Mouse (Mus musculus): ENCODE results near the gene Ndufa8. TPM values are rescaled to one million over a fixed set of nuclear protein-coding genes. Genes with fewer than 3 reads are reported as not detected.

Gene Ndufa8
- polyA plus RNA-seq, 1 experiment from 2014 or later, result 252 TPM

DNA sequence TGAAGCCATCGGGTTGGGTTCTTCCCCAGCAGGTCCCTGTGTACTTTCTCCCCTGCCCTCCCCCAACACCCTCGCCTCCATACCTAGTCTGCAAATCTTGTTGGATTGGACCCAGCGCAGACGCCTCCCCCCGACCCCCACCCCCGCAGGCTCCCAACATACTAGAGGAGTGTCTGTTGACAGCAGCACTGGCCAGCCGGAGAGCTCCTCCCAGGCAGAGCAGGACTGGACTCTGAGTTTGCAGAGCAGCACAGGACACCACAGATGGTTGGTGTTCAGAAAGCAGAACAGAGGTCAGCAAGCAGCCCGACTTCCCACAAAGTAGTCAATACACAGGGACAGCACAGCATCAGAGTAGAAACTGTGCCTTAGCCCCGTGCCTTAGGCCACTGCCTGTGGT is 32.2 kb upstream of the Ndufa8 start:
- H3K9me3 ChIP-seq (replicated peaks), result no peaks in the 10 kb centered on the region
- H3K4me2 ChIP-seq, result peak overlapping the region; percentile 32; the same call in 1 of the 2 replicates
- H3K9ac ChIP-seq, result no peak overlapping the region
- WGBS, result 21% methylated on average over 9 of the region's 9 CpGs
- peaks cover 6% of the 10 kb centered on the region; the same call in 1 of the 2 replicates for H3K36me3 ChIP-seq
- peaks cover 31% of the 10 kb centered on the region for H3K4me1 ChIP-seq
- peak; percentile 86 for ATAC-seq (replicated peaks; ENCODE audit: low FRiP score)
- 0 out of 2 replicates have a peak overlapping the region, but pooled peaks have one; percentile 37 for H3K27ac ChIP-seq
- no peak overlapping the region for H3K4me3 ChIP-seq (replicated peaks)
- H3K27me3 ChIP-seq, result peaks cover 20% of the 10 kb centered on the region; the same call in 1 of the 2 replicates

DNA sequence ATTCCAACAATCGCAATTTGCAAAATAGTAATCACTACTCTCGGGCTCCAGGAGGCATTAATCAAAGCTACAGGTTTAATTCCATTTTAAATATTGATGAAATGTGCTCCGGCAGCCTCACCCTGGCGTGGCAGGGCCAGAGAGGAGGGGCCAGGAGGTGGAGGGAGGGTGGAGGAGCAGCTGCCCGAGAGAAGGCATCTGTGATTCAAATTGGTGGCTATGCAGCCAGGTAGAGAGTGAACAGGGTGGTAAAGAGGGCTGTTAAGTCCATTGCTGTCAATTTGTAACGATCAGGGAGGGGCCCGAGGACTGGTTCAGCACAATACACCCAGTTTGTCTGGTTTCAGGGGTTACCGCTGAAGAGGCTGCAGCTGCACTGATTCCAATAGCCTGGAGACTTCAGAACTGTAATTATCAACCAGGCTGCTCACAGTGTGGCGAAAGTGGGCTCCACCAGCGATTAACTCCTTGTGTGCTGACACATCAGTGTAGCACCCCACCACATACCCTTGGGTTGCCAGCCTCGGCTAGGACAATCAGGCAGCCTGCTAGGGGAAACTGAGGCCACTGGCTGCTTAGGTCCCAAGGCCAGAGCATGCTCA is 28.1 kb upstream of the Ndufa8 start:
- Histone ChIP-seq H3K4me2 (peak overlapping the region; percentile 41), H3K4me3 (replicated peaks) (no peak overlapping the region)
- WGBS, result 15% methylated on average over 11 of the region's 11 CpGs

DNA sequence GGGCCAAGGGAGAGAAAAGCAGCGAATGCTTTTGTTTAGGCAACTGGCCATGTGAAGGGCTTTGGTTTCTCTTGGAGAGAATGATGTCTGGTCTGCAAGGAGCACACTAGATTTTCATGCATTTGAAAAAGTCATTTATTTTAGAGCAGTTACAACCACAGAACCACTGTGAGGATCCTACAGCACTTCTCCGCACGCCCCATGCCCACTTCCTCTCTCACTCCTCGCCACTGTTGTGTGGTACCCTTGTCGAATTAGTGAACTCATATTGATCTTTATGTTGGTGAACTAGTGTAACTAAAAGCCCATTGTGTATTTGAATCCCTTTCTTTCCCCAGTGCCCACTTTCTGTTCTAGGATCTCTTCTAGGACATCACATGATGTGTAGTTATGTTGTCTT is 26.0 kb upstream of the Ndufa8 start:
- Histone ChIP-seq H3K36me3 (no peaks in the 10 kb centered on the region), H3K9ac (no peak overlapping the region), H3K27me3 (peaks cover 10% of the 10 kb centered on the region; the same call in 1 of the 2 replicates), H3K27ac (no peak overlapping the region), H3K4me2 (no peak overlapping the region), H3K4me1 (peaks cover 18% of the 10 kb centered on the region), H3K9me3 (replicated peaks) (no peaks in the 10 kb centered on the region), H3K4me3 (replicated peaks) (no peak overlapping the region)
- no peak for ATAC-seq (replicated peaks; ENCODE audit: low FRiP score)
- 89% methylated on average over 5 of the region's 5 CpGs for WGBS

More for the DNA sequence above, 28.1 kb upstream of the Ndufa8 start:
- H3K36me3 ChIP-seq, result no peaks in the 10 kb centered on the region
- no peak overlapping the region for H3K9ac ChIP-seq
- no peaks in the 10 kb centered on the region for H3K9me3 ChIP-seq (replicated peaks)
- peaks cover 10% of the 10 kb centered on the region; the same call in 1 of the 2 replicates for H3K27me3 ChIP-seq
- no peak overlapping the region for H3K27ac ChIP-seq
- H3K4me1 ChIP-seq, result peaks cover 28% of the 10 kb centered on the region
- ATAC-seq (replicated peaks; ENCODE audit: low FRiP score), result peak; percentile 35; the same call in 1 of the 2 replicates

DNA sequence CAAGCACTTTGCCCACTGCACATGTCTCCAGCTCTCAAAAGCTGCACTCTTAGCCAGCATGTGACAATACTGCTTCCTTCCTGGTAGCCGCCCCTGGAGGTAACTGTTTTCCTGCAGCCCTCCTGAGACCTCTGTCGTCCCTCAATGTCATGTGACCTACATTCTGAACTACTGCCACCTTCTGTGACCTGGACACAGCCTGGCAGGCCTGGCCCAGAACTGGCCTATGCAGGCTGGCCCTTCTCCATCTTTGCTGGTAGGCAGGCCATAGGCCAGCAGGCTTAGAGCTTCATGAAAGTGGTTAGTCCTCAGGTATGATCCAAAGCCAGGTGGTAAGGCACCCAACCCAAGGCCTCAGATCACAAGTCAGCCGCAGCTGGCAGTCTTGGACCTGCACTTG is 24.6 kb upstream of the Ndufa8 start:
- Histone ChIP-seq H3K4me1 (peaks cover 17% of the 10 kb centered on the region), H3K9ac (no peak overlapping the region), H3K4me3 (replicated peaks) (no peak overlapping the region), H3K27me3 (peaks cover 4% of the 10 kb centered on the region; the same call in 1 of the 2 replicates), H3K9me3 (replicated peaks) (no peaks in the 10 kb centered on the region), H3K27ac (no peak overlapping the region), H3K36me3 (no peaks in the 10 kb centered on the region), H3K4me2 (no peak overlapping the region)
- ATAC-seq (replicated peaks; ENCODE audit: low FRiP score), result no peak
- WGBS, result 44% methylated on average over 3 of the region's 3 CpGs

DNA sequence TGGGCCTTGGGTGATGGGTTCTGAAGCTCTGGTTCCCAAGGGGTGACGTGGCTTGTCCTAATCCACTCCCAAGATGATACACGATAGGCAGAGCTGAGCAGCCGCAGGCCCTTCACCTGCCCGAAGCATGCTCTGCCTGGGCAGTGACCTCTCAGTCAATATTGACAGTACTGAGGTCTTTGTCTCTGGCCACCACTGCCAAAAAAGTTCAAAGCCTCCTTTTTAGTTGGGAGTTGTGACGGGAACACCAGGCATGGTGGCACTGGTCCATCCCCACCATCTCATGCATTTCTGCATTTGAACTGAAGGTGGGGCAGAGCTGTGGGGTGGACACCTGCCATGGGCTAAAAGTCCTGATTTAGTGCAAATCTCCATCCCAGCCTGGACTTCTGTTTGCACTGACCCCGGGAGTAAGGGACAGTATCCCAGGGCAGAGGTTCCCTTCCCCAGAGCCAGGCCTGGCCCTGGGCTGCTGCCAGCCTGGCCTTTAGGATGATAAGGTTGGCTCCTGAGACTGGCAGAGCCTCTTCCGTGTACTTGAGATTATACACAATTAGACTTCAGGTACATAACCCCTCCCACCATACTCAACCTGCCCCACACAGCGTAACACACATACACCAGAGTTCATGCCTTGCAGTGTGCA is 22.6 kb upstream of the Ndufa8 start:
- H3K4me1 ChIP-seq, result no peaks in the 10 kb centered on the region
- no peak for ATAC-seq (replicated peaks; ENCODE audit: low FRiP score)
- no peak overlapping the region for H3K9ac ChIP-seq
- H3K9me3 ChIP-seq (replicated peaks), result no peaks in the 10 kb centered on the region
- no peak overlapping the region for H3K4me2 ChIP-seq
- H3K27ac ChIP-seq, result no peak overlapping the region
- H3K27me3 ChIP-seq, result peaks cover 5% of the 10 kb centered on the region
- no peaks in the 10 kb centered on the region for H3K36me3 ChIP-seq
- 77% methylated on average over 8 of the region's 8 CpGs for WGBS
- H3K4me3 ChIP-seq (replicated peaks), result no peak overlapping the region

DNA sequence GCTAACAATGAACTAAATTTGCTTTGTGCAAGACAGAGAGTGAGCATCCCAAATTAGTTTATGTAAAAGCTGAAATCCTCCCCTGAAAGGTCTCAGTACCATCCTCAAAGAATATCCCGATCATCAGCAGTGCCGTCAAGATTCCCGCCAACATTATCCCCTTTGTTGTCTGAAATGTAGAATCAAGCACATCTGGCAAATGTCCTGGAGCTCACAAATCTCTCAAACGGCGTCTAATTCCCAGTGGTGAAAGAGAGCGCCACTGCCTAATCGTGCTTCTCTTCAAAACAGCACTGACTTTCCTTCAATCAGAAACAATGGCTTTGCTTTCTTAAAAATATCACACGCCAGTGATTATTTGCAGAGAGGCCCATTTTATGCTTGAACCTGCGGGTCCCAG is 17.9 kb upstream of the Ndufa8 start:
- H3K36me3 ChIP-seq, result no peaks in the 10 kb centered on the region
- no peak overlapping the region for H3K4me2 ChIP-seq
- ATAC-seq (replicated peaks; ENCODE audit: low FRiP score), result no peak
- H3K27me3 ChIP-seq, result peaks cover 5% of the 10 kb centered on the region; the same call in 1 of the 2 replicates
- no peak overlapping the region for H3K4me3 ChIP-seq (replicated peaks)
- 56% methylated on average over 9 of the region's 9 CpGs for WGBS
- no peaks in the 10 kb centered on the region for H3K9me3 ChIP-seq (replicated peaks)
- no peaks in the 10 kb centered on the region for H3K4me1 ChIP-seq
- H3K9ac ChIP-seq, result no peak overlapping the region
- H3K27ac ChIP-seq, result no peak overlapping the region

DNA sequence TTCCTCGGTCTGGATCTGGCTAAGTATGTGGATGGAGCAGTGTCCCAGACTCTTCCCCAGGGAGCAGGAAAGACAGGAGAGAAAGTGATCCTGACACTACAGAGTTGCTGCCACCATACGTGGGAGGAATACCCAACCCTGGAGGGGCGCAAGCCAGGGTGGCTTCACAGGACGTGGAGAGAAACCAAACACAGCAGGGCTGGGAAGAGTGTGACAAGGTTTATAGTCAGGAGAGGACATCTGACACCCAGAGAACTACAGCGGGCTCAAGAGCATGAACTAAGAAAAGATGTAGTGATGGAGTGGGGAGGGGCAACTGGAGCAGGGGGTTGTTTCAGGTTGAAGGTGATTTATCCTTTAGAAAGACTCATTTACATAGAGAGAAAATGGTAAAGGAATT is 12.2 kb upstream of the Ndufa8 start:
- no peak overlapping the region for H3K27ac ChIP-seq
- 26% methylated on average over 5 of the region's 5 CpGs for WGBS
- no peaks in the 10 kb centered on the region for H3K9me3 ChIP-seq (replicated peaks)
- 0 out of 2 replicates have a peak, but pooled peaks cover 4% of the 10 kb centered on the region for H3K4me1 ChIP-seq
- no peak overlapping the region for H3K9ac ChIP-seq
- peak; percentile 68 for ATAC-seq (replicated peaks; ENCODE audit: low FRiP score)
- no peaks in the 10 kb centered on the region for H3K27me3 ChIP-seq
- no peak overlapping the region for H3K4me2 ChIP-seq
- no peak overlapping the region for H3K4me3 ChIP-seq (replicated peaks)
- H3K36me3 ChIP-seq, result no peaks in the 10 kb centered on the region

DNA sequence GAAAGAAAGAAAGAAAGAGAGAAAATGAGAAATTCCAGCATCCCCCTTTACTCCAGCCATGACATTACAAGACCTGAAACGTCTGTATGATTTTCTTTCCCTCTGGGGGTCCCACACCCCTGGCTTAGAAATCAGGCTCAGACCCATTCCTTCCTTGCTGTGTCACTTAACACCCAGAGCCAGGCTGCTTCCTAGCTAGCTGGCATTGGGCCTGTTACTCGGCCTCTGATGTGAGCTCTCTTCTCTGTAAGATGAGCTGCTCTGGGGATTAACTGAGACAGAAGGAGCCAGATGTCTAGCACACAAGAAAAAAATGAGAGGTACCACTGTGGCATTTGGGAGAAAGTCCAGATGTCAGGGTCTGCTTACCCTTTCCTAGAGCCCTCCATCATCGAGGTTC is 7.0 kb upstream of the Ndufa8 start:
- no peaks in the 10 kb centered on the region for H3K27me3 ChIP-seq
- no peak for ATAC-seq (replicated peaks; ENCODE audit: low FRiP score)
- H3K4me2 ChIP-seq, result no peak overlapping the region
- no peaks in the 10 kb centered on the region for H3K9me3 ChIP-seq (replicated peaks)
- no peaks in the 10 kb centered on the region for H3K36me3 ChIP-seq
- H3K9ac ChIP-seq, result no peak overlapping the region
- no peak overlapping the region for H3K4me3 ChIP-seq (replicated peaks)
- H3K27ac ChIP-seq, result no peak overlapping the region
- WGBS, result 46% methylated on average over 3 of the region's 3 CpGs
- 0 out of 2 replicates have a peak, but pooled peaks cover under 1% of the 10 kb centered on the region for H3K4me1 ChIP-seq

DNA sequence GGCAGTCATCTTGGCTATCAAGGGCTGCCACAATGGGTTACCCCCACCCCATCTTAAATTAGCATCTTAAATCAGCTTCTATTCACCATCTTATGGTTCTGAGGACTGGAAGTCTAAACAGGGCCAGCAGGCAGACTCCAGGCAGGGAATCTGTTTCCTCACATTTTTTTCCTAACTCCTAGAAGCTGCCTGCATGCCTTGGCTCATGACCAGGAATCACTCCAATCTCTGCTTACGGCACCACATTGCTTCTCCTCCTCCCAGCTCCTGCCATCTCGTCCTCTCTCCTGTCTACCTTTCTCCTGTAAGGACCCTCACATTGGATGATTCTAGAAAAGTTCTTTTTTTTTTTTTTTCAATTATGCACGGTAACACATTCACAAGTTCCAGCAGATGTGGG is 4.0 kb upstream of the Ndufa8 start:
- Histone ChIP-seq H3K9me3 (replicated peaks) (no peaks in the 10 kb centered on the region), H3K27ac (no peak overlapping the region), H3K4me1 (peaks cover 8% of the 10 kb centered on the region), H3K4me2 (no peak overlapping the region), H3K36me3 (no peaks in the 10 kb centered on the region), H3K4me3 (replicated peaks) (no peak overlapping the region), H3K27me3 (no peaks in the 10 kb centered on the region), H3K9ac (no peak overlapping the region)
- 59% methylated on average over 3 of the region's 3 CpGs for WGBS
- ATAC-seq (replicated peaks; ENCODE audit: low FRiP score), result no peak

DNA sequence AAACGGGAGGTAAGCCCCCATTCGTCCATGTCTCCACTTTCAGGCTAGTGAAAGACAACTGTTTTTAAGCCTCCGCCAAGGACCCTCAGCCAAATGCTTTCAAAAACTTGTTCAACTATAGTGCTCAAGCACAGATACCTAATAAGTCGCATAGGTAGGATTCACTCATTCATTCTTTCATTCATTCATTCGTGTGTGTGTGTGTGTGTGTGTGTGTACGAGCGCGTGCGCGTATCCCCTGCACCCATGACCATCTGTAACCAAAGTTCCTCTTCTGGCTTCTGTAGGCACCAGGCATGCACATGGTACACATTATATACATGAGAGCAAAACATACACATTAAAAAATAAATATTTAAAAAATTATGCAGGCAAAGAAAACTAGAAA is 355 bp upstream of the Ndufa8 start:
- H3K9me3 ChIP-seq (replicated peaks), result no peaks in the 10 kb centered on the region
- WGBS, result 39% methylated on average over 10 of the region's 10 CpGs

DNA sequence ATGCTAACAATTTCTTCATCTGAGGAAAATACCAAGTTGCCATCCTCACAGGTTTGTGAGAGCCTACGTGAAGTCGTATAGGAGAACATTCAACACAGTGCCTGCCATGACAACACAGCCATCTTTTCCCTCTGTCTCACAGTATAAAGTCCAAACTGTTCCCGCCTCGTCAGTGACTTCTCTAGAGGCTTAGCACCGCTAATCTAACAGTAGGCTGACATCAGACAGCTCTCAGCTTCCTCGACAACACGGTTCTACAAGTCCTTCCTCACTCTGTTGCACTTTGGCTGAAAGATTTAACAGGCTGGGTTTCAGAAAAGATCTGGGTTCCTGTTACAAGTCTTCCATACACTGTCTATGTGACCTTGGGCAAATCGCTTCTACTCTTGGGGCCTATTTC is 1.0 kb downstream of the Ndufa8 start:
- Histone ChIP-seq H3K4me1 (peaks cover 20% of the 10 kb centered on the region), H3K9me3 (replicated peaks) (no peaks in the 10 kb centered on the region), H3K4me2 (peak overlapping the region; percentile 63), H3K27me3 (no peaks in the 10 kb centered on the region), H3K36me3 (peaks cover 19% of the 10 kb centered on the region), H3K27ac (0 out of 2 replicates have a peak overlapping the region, but pooled peaks have one; percentile 7), H3K9ac (peak overlapping the region; percentile 79), H3K4me3 (replicated peaks) (peak overlapping the region; percentile 62)
- ATAC-seq (replicated peaks; ENCODE audit: low FRiP score), result no peak
- WGBS, result 62% methylated on average over 8 of the region's 8 CpGs

More for the DNA sequence above, 355 bp upstream of the Ndufa8 start:
- H3K36me3 ChIP-seq, result 0 out of 2 replicates have a peak, but pooled peaks cover 7% of the 10 kb centered on the region
- peak overlapping the region; percentile 63 for H3K4me2 ChIP-seq
- H3K4me3 ChIP-seq (replicated peaks), result peak overlapping the region; percentile 62
- no peaks in the 10 kb centered on the region for H3K27me3 ChIP-seq
- H3K4me1 ChIP-seq, result peaks cover 20% of the 10 kb centered on the region
- H3K27ac ChIP-seq, result no peak overlapping the region
- peak; percentile 29 for ATAC-seq (replicated peaks; ENCODE audit: low FRiP score)
- no peak overlapping the region for H3K9ac ChIP-seq

DNA sequence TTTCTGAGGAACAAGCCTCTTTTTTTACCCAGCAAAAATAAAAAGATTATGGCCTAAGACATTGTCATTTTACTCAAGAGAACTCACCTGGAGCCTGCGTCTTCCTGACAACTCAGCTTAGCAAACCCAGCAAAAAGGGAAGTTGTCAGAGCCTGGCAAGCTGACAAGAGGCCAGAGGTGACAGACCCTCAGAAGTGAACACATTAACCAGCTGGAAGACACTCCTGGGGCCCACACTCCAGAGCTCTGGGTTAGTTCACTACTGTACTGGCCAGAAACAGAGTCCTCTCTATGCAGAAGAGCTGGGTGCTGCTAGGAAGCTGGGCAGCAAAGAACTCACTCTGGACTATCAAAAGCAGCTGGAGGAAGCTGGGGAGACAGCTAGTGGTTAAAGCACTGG is 8.3 kb downstream of the Ndufa8 start:
- Histone ChIP-seq H3K9me3 (replicated peaks) (no peaks in the 10 kb centered on the region), H3K36me3 (peaks cover 50% of the 10 kb centered on the region), H3K27me3 (no peaks in the 10 kb centered on the region), H3K4me1 (peaks cover 23% of the 10 kb centered on the region), H3K4me3 (replicated peaks) (no peak overlapping the region), H3K9ac (no peak overlapping the region), H3K4me2 (no peak overlapping the region), H3K27ac (no peak overlapping the region)
- 72% methylated on average over 1 of the region's 1 CpGs for WGBS
- ATAC-seq (replicated peaks; ENCODE audit: low FRiP score), result no peak

Measured in kidney, embryonic 15.5 days (tissue).